Comparison of ENCODE assay signal across 8 mouse cellular contexts in genomic region chr15:84924781-84925315, GRCm38 (mm10). TPM values are rescaled to one million over a fixed set of nuclear protein-coding genes. Genes with fewer than 3 reads are reported as not detected.
DNase-seq lines count a peak whose midpoint lies in the region; ATAC-seq and TF ChIP-seq lines count a peak whose summit lies in the region.

No protein-coding gene starts in this region.

- no peak for TF ChIP-seq POLR2A in testis, adult 2 months (IDR thresholded peaks at IDR 0.05; ENCODE audit: control insufficient read depth, low read depth, low read length)
- TF ChIP-seq POLR2A in liver, adult 2 months (IDR thresholded peaks at IDR 0.05; ENCODE audit: extremely low read depth, insufficient read depth, low read length) = no peak

- H3K9ac ChIP-seq in liver, adult 2 months (ENCODE audit: low read depth, low read length) = no peak overlapping the region

- H3K4me3 ChIP-seq in testis, adult 2 months (ENCODE audit: control insufficient read depth, low read depth, low read length) = peak overlapping the region; percentile 81
- H3K4me3 ChIP-seq in liver, adult 2 months (ENCODE audit: insufficient read depth, low read depth, low read length) = peak overlapping the region; percentile 12; the same call in 1 of the 2 replicates

- no peak for TF ChIP-seq CTCF in testis, adult 2 months (IDR thresholded peaks at IDR 0.05; ENCODE audit: control insufficient read depth, insufficient read depth, insufficient replicate concordance, low read depth, low read length)
- TF ChIP-seq CTCF in liver, adult 2 months (IDR thresholded peaks at IDR 0.05; ENCODE audit: low read depth, low read length) = peak; percentile 25; the same call in 1 of the 2 replicates

- peaks cover 5% of the 10 kb centered on the region; the same call in 1 of the 2 replicates for H3K79me2 ChIP-seq in liver, adult 2 months (ENCODE audit: control insufficient read depth, insufficient read depth, low read length)

- no peaks in the 10 kb centered on the region; the same call in 1 of the 2 replicates for H3K4me1 ChIP-seq in testis, adult 2 months (ENCODE audit: control insufficient read depth, insufficient read depth, low read length)
- peaks cover 8% of the 10 kb centered on the region for H3K4me1 ChIP-seq in liver, adult 2 months (ENCODE audit: control insufficient read depth, insufficient read depth, low read length)

- no peaks in the 10 kb centered on the region for H3K27me3 ChIP-seq in testis, adult 2 months (ENCODE audit: control insufficient read depth, insufficient read depth, low read length)
- no peaks in the 10 kb centered on the region for H3K27me3 ChIP-seq in liver, adult 2 months (ENCODE audit: control insufficient read depth, insufficient read depth, low read length)

- 6% methylated on average over 9 of the region's 9 CpGs for whole genome bisulfite sequencing in liver, adult 2 months

- H3K27ac ChIP-seq in testis, adult 2 months (ENCODE audit: control insufficient read depth, insufficient read depth, low read depth, low read length) = peak overlapping the region; percentile 45; the same call in 1 of the 2 replicates
- no peak overlapping the region for H3K27ac ChIP-seq in liver, adult 2 months (replicated peaks; ENCODE audit: insufficient read depth, low read depth, low read length)

- intact Hi-C loops in heart, postnatal 10 days (cut with DNase I) = loop anchor here (5.0 kb wide), 1 partner anchor 168 kb away; no protein-coding TSS in a partner anchor

- H3K36me3 ChIP-seq in testis, adult 2 months (ENCODE audit: control insufficient read depth, insufficient read depth, low read length) = peaks cover 4% of the 10 kb centered on the region
- peaks cover 23% of the 10 kb centered on the region for H3K36me3 ChIP-seq in liver, adult 2 months (ENCODE audit: control insufficient read depth, insufficient read depth, low read length)

- DNase-seq in testis, postnatal 10 days (ENCODE audit: low spot score) = no peak
- peak; percentile 75 for DNase-seq in embryo, embryonic 10 days (ENCODE audit: low spot score)
- DNase-seq in heart, postnatal 10 days = peak; percentile 34 to 56
- peak; percentile 56 for DNase-seq in liver, adult 2 months (ENCODE audit: extremely low read depth, low read depth, low spot score)
- DNase-seq in neural tube, embryonic 10.5 days (ENCODE audit: extremely low spot score, low spot score) = peak; percentile 39
- DNase-seq in urinary bladder, postnatal 4 days (ENCODE audit: low spot score in 2 of 2) = no peak

- ATAC-seq in monocyte, adult 5-6 weeks (replicated peaks; ENCODE audit: insufficient number of reproducible peaks, low FRiP score, low TSS enrichment, poor library complexity, severe bottlenecking) = no peak

RNA-seq across cellular contexts. Expression of gene Nup50, which starts 1.6 kb away (rescaled TPM):
- 27.3 and 28.1 TPM in 2 replicates for polyA plus RNA-seq in testis, adult 2 months (2012; rRNA removed)
- total RNA-seq in heart, postnatal 10 days (2021) = 10 to 100 TPM; 21.2 to 21.9 TPM
- 9.0 and 9.7 TPM in 2 replicates for total RNA-seq in liver, adult 2 months (2014; rRNA removed)
- polyA plus RNA-seq in liver, adult 2 months (2012; rRNA removed) = 5.0 and 5.3 TPM in 2 replicates
- 71.6 to 74.0 TPM (median 73.6 TPM) in 3 replicates for total RNA-seq in monocyte, adult 5-6 weeks (2017)

RNA-seq across cellular contexts. Expression of gene Gm29666, which starts 5.0 kb away (rescaled TPM):
- 0.96 and 1.0 TPM in 2 replicates for polyA plus RNA-seq in testis, adult 2 months (2012; rRNA removed)
- total RNA-seq in heart, postnatal 10 days (2021) = under 1 TPM; 0.22 TPM
- total RNA-seq in liver, adult 2 months (2014; rRNA removed) = 0.27 and 0.37 TPM in 2 replicates
- 0.05 and 0.09 TPM in 2 replicates for polyA plus RNA-seq in liver, adult 2 months (2012; rRNA removed)
- total RNA-seq in monocyte, adult 5-6 weeks (2017) = 0.10 to 0.68 TPM (median 0.53 TPM) in 3 replicates

Comparison
In these comparisons a context has a peak if more than half of its experiments do, and no peak if none do; other contexts are left out.
1. DNase-seq: peak in embryo, embryonic 10 days (single experiment), heart, postnatal 10 days (2 of 2), liver, adult 2 months (single experiment) and neural tube, embryonic 10.5 days (single experiment); none in testis, postnatal 10 days (single experiment) and urinary bladder, postnatal 4 days (0 of 2).